In the genomic region with DNA sequence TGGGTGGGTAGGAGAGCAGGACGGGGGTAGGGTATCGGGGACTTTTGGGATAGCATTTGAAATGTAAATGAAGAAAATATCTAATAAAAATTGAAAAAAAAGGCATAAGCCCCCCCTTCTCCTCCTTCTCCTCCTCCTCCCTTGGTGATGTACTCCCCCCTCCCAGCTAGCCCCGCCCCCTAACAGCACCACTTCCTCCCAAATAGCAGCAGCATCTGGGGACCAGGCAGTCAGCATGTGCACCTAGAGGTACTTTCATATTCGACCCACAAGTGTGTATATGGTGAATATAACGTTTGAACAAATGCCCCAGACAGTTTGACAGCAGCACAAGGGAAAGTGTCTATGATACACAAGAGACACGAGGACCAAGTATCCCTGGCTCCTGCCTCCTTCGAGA, we compare ENCODE assay signal across 18 mouse cellular contexts. TPM values are rescaled to one million over a fixed set of nuclear protein-coding genes. Genes with fewer than 3 reads are reported as not detected.
DNase-seq lines count a peak whose midpoint lies in the region; ATAC-seq and TF ChIP-seq lines count a peak whose summit lies in the region.
"Had no signal": no experiment of that assay in that cellular context is flagged by ENCODE, and none has a peak within 500 bp of the region (broad histone marks: within the 10 kb centered on the region; RNA-seq: fewer than 3 reads in every experiment).

No protein-coding gene starts in this region.

- no peaks in the 10 kb centered on the region for H3K9me3 ChIP-seq in forebrain, embryonic 16.5 days (ENCODE audit: control insufficient read depth, low read length)
- H3K9me3 ChIP-seq: embryonic facial prominence, embryonic 15.5 days; forebrain, embryonic 13.5 days; hindbrain, embryonic 10.5 days; kidney, embryonic 15.5 days; midbrain, embryonic 15.5 days had no signal

- ATAC-seq in forebrain, embryonic 16.5 days = no peak
- ATAC-seq: forebrain, embryonic 13.5 days; Patski had no signal

- TF ChIP-seq CTCF in testis, adult 2 months (IDR thresholded peaks at IDR 0.05; ENCODE audit: control insufficient read depth, insufficient read depth, insufficient replicate concordance, low read depth, low read length) = no peak

- no peaks in the 10 kb centered on the region for H3K36me3 ChIP-seq in testis, adult 2 months (ENCODE audit: control insufficient read depth, insufficient read depth, low read length)
- H3K36me3 ChIP-seq in splenic B cell, adult 2 months (ENCODE audit: control insufficient read depth, insufficient read depth, low read length, poor library complexity, severe bottlenecking) = no peaks in the 10 kb centered on the region
- no peaks in the 10 kb centered on the region for H3K36me3 ChIP-seq in forebrain, embryonic 16.5 days (ENCODE audit: control insufficient read depth, insufficient read depth)
- H3K36me3 ChIP-seq: embryonic facial prominence, embryonic 15.5 days; hindbrain, embryonic 10.5 days; kidney, embryonic 15.5 days; midbrain, embryonic 15.5 days had no signal

- TF ChIP-seq POLR2A in testis, adult 2 months (IDR thresholded peaks at IDR 0.05; ENCODE audit: control insufficient read depth, low read depth, low read length) = no peak

- no peaks in the 10 kb centered on the region for H3K27me3 ChIP-seq in testis, adult 2 months (ENCODE audit: control insufficient read depth, insufficient read depth, low read length)
- no peaks in the 10 kb centered on the region for H3K27me3 ChIP-seq in splenic B cell, adult 2 months (ENCODE audit: control insufficient read depth, insufficient read depth, low read length, poor library complexity, severe bottlenecking)
- H3K27me3 ChIP-seq in forebrain, embryonic 16.5 days (replicated peaks; ENCODE audit: control insufficient read depth, insufficient read depth, low read length) = no peaks in the 10 kb centered on the region
- H3K27me3 ChIP-seq: embryonic facial prominence, embryonic 15.5 days; forebrain, embryonic 13.5 days; kidney, embryonic 15.5 days; midbrain, embryonic 15.5 days had no signal

- H3K27ac ChIP-seq in testis, adult 2 months (ENCODE audit: control insufficient read depth, insufficient read depth, low read depth, low read length) = no peak overlapping the region
- H3K27ac ChIP-seq in forebrain, embryonic 16.5 days (ENCODE audit: low read length) = no peak overlapping the region
- H3K27ac ChIP-seq: embryonic facial prominence, embryonic 15.5 days; forebrain, embryonic 13.5 days; hindbrain, embryonic 10.5 days; kidney, embryonic 15.5 days; midbrain, embryonic 15.5 days; stomach, postnatal 0 days had no signal

- H3K4me3 ChIP-seq in testis, adult 2 months (ENCODE audit: control insufficient read depth, low read depth, low read length) = peak overlapping the region; percentile 61
- no peak overlapping the region for H3K4me3 ChIP-seq in forebrain, embryonic 16.5 days (replicated peaks; ENCODE audit: low read length)
- H3K4me3 ChIP-seq: embryonic facial prominence, embryonic 15.5 days; forebrain, embryonic 13.5 days; hindbrain, embryonic 10.5 days; kidney, embryonic 15.5 days; midbrain, embryonic 15.5 days had no signal

- no peak overlapping the region for H3K9ac ChIP-seq in forebrain, embryonic 16.5 days (replicated peaks; ENCODE audit: low read depth, low read length)
- H3K9ac ChIP-seq: embryonic facial prominence, embryonic 15.5 days; forebrain, embryonic 13.5 days; kidney, embryonic 15.5 days; midbrain, embryonic 15.5 days had no signal

- no peaks in the 10 kb centered on the region for H3K4me1 ChIP-seq in testis, adult 2 months (ENCODE audit: control insufficient read depth, insufficient read depth, low read length)
- no peaks in the 10 kb centered on the region for H3K4me1 ChIP-seq in forebrain, embryonic 16.5 days (replicated peaks; ENCODE audit: control insufficient read depth, insufficient read depth, low read length)
- H3K4me1 ChIP-seq: embryonic facial prominence, embryonic 15.5 days; forebrain, embryonic 13.5 days; hindbrain, embryonic 10.5 days; kidney, embryonic 15.5 days; midbrain, embryonic 15.5 days had no signal

- DNase-seq in testis, postnatal 10 days (ENCODE audit: low spot score) = no peak
- DNase-seq in induced T-regulatory cell, adult 2 months (ENCODE audit: low read depth) = peak; percentile 88
- DNase-seq in splenic B cell, adult 2 months (ENCODE audit: low read depth, low spot score) = peak; percentile 72
- DNase-seq in kidney, postnatal 25 days = no peak
- DNase-seq in cerebellum, postnatal 4 days (ENCODE audit: low spot score in 2 of 2) = no peak
- DNase-seq: heart, adult 11 months; lung, adult 18-20 months; lung, postnatal 4 days; right cerebral cortex, postnatal 4 days had no signal

- WGBS in forebrain, embryonic 16.5 days = 69% methylated on average over 7 of the region's 7 CpGs

- H3K4me2 ChIP-seq in forebrain, embryonic 16.5 days (ENCODE audit: low read length) = no peak overlapping the region
- H3K4me2 ChIP-seq: embryonic facial prominence, embryonic 15.5 days; forebrain, embryonic 13.5 days; kidney, embryonic 15.5 days; midbrain, embryonic 15.5 days had no signal

RNA-seq across cellular contexts. Expression of a gene that starts 17.2 kb away (rescaled TPM):
- polyA plus RNA-seq in testis, adult 2 months (2012; rRNA removed) = 239 and 243 TPM in 2 replicates
- 14.0 and 16.3 TPM in 2 replicates for polyA plus RNA-seq in forebrain, embryonic 16.5 days (2015; fragmentation: Nextera tagmentation; extraction: Ambion mirVana)

RNA-seq across cellular contexts. Expression of a gene that starts 59.7 kb away (rescaled TPM):
- 4.2 and 4.6 TPM in 2 replicates for polyA plus RNA-seq in testis, adult 2 months (2012; rRNA removed)
- 54.2 and 66.8 TPM in 2 replicates for polyA plus RNA-seq in forebrain, embryonic 16.5 days (2015; fragmentation: Nextera tagmentation; extraction: Ambion mirVana)

Comparison
In these comparisons a context has a peak if more than half of its experiments do, and no peak if none do; other contexts are left out.
1. DNase-seq: peak in induced T-regulatory cell, adult 2 months (single experiment) and splenic B cell, adult 2 months (single experiment); none in testis, postnatal 10 days (single experiment), kidney, postnatal 25 days (0 of 2) and cerebellum, postnatal 4 days (0 of 2).
2. RNA of a gene that starts 17.2 kb away (polyA plus RNA-seq): 239 to 243 TPM in testis, adult 2 months; 14.0 to 16.3 TPM in forebrain, embryonic 16.5 days; every median in the first group is over 10 times any median in the second.